Mouse (Mus musculus): Measurements from ENCODE around the gene Gm21921. TPM values are rescaled to one million over a fixed set of nuclear protein-coding genes. Genes with fewer than 3 reads are reported as not detected.
"Not testable (repeated sequence)": the region's sequence is repeated elsewhere in the genome, so short reads cannot be mapped to it uniquely, and the experiment has no call there.

The Gm21921 gene
- not detected for total RNA-seq (2021)

DNA sequence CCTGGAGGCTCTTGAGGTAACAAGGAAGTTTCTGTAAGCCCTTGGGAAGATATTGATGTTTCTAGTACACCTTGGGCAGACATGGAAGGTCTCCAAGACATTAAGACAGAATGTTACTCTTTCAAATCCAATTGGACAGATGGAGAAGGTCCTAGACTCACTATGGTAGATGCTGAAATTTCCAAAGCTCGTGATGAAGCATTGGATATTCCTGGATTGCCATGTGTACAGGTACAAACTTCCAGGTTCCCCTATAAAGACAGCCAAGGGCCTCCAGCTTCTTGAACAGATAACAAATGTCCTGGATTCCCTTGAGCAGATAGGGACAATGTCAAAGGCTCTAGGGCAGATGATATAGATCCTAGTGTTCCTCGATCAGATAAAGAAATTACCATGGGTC is at the start of gene Gm21921:
Gene Gm21921, minus strand, starts transcription at position 101 of the 400 bp plus-strand sequence.
- intact Hi-C loops (cut with DNase I); DNase-seq: not testable (repeated sequence)

All from heart, postnatal 10 days (tissue).